Mouse (Mus musculus) naive thymus-derived CD4-positive, alpha-beta T cell, adult 2 months (primary cell): ENCODE measurements around the gene Ebp.

Source experiments
- DNase-seq: peaks from one replicate; pipeline ENCODE4 v3.0.0-alpha.2; 2011; ENCODE audit warnings: low read depth

Ebp gene

DNA sequence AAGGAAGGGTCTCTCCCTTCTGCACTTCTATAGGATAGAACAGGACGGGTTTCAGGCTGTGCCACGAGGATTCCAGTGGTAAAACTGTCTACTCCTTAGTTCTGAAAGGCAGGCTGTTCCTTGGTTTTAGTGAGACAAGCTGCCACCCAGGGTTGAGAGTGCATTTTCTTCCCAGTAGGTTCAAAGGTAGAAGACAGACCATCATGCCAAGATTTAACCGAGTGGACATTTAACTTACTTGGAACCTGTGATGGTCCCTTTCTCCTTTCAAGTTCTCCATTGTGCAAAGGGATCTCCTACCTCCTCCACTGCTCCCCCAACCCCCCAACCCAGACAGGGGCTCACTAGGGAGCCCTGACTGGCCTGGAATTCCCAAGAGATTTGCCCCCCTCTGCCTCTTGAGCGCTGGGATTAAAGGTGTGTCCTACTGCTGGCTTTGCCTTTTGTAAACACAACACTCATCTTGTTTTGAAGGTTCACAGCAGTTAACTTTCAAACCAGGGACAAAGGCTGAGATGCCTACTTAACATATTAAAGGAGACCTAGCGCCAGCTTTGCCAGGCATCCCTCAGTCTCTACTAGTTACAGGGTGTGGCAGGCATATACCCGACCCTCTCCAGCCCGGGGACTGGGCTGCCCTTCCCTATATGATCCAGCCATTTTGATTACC, 10.3 kb downstream of the Ebp start:
- DNase-seq: no peak

DNA sequence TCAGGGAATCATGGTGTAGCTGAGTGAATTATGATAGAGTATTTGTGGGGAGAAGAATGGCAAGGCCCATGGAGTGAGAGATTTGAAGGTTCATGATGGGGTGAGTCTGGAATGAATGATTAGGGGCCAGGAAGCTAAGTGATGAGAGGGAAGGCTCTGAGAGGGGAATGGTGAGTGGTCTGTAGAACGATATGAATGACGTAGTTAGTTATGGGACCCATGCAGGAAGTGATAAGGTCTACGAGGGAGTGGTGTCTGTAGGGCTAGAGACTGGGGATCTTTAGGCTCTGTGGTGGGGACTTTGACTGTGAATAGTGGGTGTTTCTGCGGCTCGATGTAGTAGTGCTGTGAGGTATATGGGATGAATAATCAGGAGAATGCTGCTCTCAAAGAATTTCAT, 13.7 kb downstream of the Ebp start:
- DNase-seq: no peak

DNA sequence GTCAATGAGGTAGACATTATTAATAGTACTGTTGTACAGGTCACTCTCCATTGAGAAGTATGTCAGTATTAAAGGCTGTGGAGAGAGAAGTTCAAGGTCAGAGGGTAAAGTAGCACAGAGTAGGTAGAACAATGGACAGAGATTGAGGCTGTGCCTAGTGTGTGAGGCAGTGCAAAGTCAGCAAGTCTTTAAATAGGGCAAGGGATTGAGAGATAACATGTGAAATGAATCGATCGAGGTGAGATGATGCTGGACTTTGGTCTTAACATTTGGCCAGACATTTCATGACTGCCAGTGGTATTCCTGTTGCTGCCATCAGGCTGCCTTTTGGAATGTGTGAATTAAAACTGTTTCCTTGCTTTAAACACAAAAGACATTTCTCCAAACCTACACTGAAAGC, 14.4 kb downstream of the Ebp start:
- no peak for DNase-seq

DNA sequence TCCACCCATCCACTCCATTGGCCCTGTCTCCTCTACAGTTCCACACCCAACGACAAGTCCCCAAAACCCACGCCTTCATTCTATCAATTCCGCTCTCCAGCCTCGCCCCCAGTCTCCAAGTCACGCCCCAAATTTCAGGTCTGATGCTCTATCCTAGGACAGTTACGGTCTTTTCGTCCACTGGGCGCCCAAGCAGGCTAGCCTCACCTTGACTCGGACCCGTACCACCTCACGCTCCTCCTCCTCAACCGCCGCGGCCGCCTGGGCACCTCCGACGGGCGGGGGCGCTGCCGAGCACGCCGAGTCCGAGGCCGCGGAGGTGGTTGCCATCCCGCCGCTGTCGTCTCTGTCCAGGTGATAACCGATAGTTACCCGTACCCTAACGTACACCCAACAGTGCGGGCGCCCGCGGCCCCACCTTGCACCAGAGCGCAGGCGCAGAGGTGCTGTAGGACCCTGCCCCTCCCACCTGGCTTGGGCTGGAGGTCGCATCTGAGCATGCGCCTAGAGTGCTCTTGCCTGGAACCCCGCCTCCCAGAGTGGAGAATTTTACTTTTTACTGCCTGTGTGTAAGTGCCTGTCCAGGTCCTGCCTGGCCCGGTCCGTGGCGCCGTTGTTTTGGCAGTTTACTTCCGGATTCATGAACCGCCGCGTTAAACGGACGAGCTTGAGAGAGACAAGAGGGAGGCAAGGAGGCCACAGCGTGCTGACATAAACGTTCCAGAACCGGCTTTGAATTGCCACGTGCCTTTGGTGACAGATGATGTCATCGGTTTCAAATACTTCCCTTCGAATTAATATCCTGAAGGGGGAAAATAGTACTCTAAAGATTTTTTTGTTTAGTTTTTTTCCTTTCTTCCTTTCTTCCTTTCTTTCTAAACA, 17.6 kb downstream of the Ebp start, which contains the start of gene Tbc1d25:
TSS of gene Tbc1d25 (minus strand) at position 678 of the 882 bp plus-strand sequence.
- peak; percentile 93 for DNase-seq

DNA sequence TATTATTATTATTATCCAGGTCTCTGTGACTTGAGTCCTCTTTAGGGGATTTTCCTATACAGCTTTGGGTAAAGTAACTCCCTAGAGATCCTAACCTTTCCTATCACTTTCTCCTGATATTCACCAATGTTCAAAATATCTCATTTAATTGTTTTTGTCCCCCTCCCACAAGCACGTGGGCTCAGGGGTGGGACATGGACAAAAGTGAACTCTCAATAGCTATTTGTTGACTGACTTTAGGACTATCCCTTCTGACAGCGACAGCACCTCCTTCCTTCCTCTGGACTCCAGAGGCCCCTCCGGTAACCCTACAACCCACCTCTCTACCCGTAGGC, 18.2 kb downstream of the Ebp start:
- no peak for DNase-seq

DNA sequence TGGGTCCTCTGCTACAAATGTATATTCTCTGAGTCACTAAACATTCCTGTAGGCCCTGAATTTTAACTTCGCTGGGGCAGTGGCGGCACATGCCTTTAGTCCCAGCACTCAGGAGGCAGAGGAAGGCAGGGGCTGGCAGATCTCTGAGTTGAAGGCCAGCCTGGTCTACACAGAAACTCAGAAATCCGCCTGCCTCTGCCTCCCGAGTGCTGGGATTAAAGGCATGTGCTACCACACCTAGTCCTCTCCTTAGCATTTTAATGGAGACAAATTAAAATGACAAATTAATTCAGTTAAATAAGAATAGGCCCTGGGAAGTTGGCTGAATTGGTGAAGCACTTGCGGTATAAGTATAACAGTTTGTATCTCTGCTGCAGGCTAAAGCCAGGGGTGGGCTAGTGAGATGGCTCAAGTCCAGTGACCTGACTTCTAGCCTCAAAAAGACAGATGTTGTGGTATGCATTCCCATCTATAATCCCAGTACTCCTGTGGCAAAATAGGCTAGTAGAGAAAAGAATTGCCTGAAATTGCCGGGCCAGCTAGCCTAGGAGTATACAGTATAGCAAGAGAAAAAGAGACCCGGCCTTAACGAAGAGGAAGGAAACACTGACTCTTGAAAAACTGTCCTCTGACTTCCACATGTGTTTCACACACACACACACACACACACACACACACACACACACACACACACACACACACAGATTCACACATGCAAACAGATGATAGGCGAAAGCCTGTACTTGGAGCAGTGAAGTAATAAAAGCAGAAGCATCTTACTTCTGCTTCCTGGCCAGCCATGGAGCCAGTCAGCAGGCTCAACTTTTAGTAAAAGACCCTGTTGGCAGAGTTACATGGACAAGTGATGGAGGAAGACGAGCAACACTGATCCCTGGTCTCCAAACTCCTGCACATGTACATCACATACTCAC, 25.3 kb downstream of the Ebp start:
- no peak for DNase-seq

DNA sequence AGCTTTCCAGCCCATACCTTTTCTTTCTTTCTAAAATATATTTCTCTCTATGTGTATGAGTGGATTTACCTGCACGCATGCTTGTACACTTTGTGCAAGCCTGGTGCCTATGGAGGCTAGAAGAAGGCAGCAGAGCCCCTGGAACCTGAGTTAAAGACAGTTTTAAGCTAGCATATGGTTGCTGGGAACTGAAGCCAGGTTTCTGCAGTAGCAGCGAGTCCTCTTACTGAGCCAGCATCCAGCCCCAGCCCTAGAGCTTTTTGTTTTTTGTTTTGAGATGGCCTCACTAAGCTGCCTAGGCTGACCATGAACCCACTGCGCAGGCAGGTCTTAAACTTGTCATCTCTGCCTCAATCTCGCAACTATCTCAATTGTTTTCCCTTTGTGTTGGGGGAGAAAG, 28.8 kb downstream of the Ebp start:
- no peak for DNase-seq

DNA sequence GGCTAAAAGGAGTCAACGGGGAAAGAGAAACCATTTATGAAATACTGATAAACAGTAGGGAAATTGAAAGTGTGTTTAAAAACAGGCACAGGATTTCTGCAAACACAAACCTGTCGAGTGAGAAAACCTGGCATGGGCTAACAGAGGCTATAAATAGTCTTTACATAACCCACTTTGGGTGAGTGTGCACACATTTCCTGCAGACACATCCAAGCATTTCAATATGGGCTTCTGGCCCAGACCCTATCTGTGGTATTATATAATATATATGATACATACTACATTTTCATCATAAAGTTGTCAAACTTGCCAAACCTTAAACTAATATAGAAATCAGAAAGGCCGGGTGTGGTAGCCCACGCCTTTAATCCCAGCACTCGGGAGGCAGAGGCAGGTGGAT, 30.2 kb downstream of the Ebp start:
- DNase-seq: no peak

DNA sequence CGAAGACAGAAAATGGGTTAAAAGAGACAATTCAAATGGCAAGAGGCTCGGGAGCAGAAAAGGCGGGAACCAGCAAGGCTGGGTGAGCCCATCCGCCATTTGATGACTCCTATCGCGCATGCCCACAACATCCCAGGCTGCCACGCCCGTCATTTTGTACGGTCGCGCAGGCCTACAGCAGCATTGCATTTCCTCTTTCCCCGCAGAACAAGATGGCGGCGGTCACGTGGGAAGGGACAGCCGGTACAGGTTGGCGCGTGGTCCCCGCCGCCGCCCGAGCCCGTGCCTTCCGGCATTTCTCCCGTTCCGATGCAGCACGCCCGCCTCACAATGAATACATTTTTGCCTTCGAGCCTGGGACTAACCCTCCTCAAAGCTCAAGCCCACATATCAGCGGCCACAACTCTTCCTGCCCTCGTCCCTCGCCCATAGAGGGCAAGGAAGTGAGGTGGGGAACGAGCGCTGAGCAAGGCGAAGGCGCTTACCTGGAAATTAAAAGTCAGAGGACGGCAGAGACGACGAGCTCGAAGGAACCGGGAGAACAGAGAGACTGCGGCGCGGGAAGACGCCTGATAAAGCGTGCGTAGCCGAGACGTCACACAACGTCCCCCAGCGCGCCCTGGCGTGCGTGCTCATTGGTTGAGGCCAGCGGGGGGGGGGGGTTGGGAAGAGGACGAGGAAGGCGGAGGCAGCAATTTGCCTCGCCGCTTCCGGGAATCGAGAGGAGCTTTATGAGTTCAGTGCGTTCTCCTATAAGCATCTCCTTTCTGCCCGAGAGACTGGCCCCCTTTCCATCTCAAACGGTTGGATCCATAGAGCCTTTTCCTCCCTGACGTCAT, 47.9 kb downstream of the Ebp start, which contains the start of gene Rbm3:
TSS of gene Rbm3 (minus strand) at position 728 of the 839 bp plus-strand sequence.
- DNase-seq: peak; percentile 90

DNA sequence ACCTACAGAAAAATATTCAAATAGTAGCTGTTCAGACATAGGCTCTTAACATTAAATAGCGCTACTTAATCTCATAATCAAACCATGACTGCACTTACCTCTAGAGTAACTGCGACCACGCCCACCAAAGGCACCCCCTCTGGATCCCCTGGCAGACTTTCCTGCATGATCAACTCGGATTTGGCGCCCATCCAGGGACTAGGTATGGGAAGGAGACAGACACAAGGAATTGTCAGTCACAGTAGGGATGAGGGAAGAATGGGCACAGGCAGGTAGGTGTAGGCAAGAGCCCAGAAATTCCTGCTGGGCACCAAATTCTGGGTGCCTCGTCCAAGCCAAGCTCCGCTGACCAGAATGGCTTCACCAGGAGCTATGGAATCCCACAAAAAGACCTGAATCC, 49.6 kb downstream of the Ebp start:
- no peak for DNase-seq

DNA sequence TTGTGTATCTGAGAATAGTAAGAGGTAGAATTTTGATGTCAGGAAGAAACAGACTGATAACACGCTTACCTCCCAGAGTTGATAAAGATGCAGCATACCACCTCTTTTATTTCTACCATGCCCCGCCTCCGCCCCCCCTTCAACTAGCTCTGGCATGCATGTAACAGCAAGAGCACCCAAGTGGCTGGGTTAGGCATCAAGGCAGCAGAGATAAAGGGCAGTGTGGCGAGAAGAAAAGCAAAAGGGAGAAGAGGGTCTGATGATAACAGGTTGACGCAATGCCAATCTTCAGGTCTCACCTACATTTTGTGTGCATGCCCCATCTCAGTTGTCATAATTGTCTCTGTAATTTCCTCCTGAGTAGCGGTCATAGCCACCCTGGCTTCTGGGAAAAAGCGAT, 50.4 kb downstream of the Ebp start:
- DNase-seq: peak; percentile 11

DNA sequence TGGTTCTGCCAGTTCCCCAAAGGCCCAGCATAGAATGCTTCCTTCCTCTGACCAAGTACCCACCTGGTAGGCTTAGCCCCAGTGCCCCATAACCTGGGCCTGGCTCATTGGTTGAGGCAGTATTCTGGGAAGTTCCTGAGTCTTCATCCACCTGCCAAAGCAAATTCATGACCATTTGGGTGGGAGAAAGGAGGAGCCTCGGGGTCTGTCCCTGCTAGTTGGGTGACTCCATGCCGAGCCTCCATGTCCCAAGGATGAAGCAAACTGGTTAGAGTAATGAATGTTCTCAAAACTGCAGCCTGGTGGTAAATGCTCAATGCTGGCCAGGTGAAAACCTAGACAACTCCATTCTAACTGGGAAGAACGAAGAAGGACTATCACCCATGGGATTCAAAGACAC, 52.3 kb downstream of the Ebp start:
- DNase-seq: peak; percentile 10

DNA sequence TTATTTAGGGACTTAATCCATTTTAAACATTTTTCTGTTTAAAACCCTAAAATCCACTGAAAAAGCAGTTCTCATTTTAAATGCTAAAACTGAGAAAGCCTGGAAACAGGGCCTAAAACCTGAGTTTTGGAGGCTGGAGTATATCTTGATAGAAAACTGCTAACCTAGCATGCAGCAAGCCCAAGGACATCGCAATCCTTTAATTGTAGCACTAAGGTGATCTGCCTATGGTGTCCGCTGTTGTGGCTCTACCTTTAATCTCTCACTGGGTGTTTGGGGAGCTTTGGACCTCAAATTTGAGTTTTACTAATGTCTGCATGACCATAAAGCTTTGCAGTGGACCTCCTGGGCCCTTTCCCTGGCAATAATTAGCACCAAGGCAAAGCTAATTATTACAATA, 52.9 kb downstream of the Ebp start:
- no peak for DNase-seq

DNA sequence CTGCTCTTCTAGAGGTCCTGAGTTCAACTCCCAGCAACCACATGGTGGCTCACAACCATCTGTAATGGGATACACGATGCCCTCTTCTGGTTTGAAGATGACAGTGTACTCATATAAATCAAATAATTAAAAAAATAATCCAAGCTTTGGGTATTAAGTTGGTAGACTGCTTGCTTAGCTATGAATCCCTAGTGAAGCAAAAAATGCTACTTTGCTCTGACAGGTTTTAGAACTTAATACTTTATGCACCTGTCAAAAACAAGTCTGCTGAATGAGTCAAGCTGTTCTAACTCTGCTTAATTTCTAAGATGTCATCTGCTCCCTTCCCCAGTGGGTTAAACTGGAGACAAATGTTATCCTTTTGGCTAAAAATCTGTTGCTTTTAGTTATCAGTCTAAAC, 53.8 kb downstream of the Ebp start:
- DNase-seq: peak; percentile 17

DNA sequence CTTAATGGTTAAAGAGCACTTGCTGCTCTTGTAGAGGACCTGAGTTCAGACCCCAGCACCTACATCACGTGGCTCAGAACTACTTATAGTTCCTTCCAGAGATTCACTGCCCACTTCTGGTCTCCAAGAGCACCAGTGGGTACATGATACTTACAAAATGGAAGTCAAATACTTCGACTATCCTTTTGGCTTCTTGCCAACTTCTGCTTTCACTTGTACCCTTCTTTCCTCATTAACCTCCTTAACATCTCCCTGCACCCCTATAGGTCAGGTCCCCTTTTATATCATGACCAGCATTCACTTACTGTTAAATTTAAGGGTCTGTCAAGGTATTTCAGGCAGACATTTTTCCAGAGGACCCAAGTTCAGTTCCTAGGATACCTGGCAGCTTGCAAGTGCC, 57.4 kb downstream of the Ebp start:
- peak; percentile 28 for DNase-seq
